Mouse (Mus musculus): ENCODE measurements around the gene Foxj3. TPM values are rescaled to one million over a fixed set of nuclear protein-coding genes. Genes with fewer than 3 reads are reported as not detected.

Gene Foxj3
- polyA plus RNA-seq, 1 experiment, result 27.2 TPM

DNA sequence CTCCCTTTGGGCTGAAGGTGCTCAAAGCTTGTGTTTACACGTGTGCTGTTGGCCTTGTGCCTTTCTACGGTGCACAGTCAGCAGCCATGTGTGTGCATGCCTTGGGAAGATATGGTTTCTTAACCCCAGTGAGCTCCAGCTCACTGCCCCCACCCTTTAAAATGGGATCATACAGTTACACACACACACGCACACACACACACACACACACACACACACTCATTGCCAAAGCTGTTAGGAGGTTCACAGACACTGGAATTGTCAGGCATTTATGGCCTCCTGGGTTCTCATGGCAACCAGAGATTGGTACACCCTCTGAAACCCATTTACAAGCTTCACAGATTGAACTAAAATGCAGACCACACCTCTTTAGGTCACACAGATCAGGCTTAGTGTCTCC is 97.1 kb downstream of the Foxj3 start:
- no peak overlapping the region for H3K4me3 ChIP-seq (ENCODE audit: control insufficient read depth, insufficient read depth, low read length)
- no peaks in the 10 kb centered on the region for H3K27me3 ChIP-seq (ENCODE audit: control insufficient read depth, insufficient read depth, low read length)
- TF ChIP-seq POLR2A (IDR thresholded peaks at IDR 0.05; ENCODE audit: control insufficient read depth, extremely low read depth, insufficient read depth, low read length, poor library complexity), result no peak
- no peak for TF ChIP-seq CTCF (IDR thresholded peaks at IDR 0.05; ENCODE audit: borderline replicate concordance, control insufficient read depth, extremely low read depth, insufficient read depth, low read length, poor library complexity)
- peaks cover 5% of the 10 kb centered on the region; the same call in 1 of the 2 replicates for H3K36me3 ChIP-seq (ENCODE audit: control insufficient read depth, insufficient read depth, low read length)
- no peaks in the 10 kb centered on the region for H3K4me1 ChIP-seq (replicated peaks; ENCODE audit: control insufficient read depth, insufficient read depth, low read length)
- WGBS, result 94% methylated on average over 3 of the region's 3 CpGs
- DNase-seq, result no peak
- no peak overlapping the region for H3K27ac ChIP-seq (ENCODE audit: control insufficient read depth, insufficient read depth, low read length)

- H3K36me3 ChIP-seq (ENCODE audit: control insufficient read depth, insufficient read depth, low read length), result no peaks in the 10 kb centered on the region; the same call in 1 of the 2 replicates
- TF ChIP-seq POLR2A (IDR thresholded peaks at IDR 0.05; ENCODE audit: control insufficient read depth, extremely low read depth, insufficient read depth, low read length, poor library complexity), result no peak
- no peak for TF ChIP-seq CTCF (IDR thresholded peaks at IDR 0.05; ENCODE audit: borderline replicate concordance, control insufficient read depth, extremely low read depth, insufficient read depth, low read length, poor library complexity)
- H3K27me3 ChIP-seq (ENCODE audit: control insufficient read depth, insufficient read depth, low read length), result no peaks in the 10 kb centered on the region
- H3K27ac ChIP-seq (ENCODE audit: control insufficient read depth, insufficient read depth, low read length), result no peak overlapping the region
- WGBS, result 84% methylated on average over 6 of the region's 6 CpGs
- no peak overlapping the region for H3K4me3 ChIP-seq (ENCODE audit: control insufficient read depth, insufficient read depth, low read length)
- no peak for DNase-seq
- H3K4me1 ChIP-seq (replicated peaks; ENCODE audit: control insufficient read depth, insufficient read depth, low read length), result no peaks in the 10 kb centered on the region
Measured at GRCm38 (mm10) chr4:119634908-119635660, 98.3 kb downstream of the Foxj3 start.

DNA sequence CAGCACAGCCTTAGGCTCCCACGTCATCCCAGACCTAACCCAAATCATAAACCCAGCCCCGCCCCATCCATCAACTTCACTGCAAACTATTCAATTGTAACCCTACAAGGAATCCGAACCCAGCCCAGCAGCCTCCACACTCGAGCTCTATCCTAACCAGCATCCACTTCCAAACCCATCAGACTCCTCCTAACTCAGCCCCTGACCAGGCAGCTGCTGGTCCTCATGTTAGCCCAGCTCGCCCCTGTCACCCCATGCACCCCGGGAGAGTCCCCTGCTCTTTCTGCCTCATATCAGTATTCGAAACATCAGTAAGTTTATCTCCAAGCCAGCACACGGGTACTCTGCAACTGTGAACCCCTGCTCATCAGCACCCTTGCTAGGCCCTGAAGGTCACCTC is 98.9 kb downstream of the Foxj3 start:
- Histone ChIP-seq H3K27me3 (ENCODE audit: control insufficient read depth, insufficient read depth, low read length) (no peaks in the 10 kb centered on the region), H3K36me3 (ENCODE audit: control insufficient read depth, insufficient read depth, low read length) (no peaks in the 10 kb centered on the region; the same call in 1 of the 2 replicates), H3K4me3 (ENCODE audit: control insufficient read depth, insufficient read depth, low read length) (no peak overlapping the region), H3K27ac (ENCODE audit: control insufficient read depth, insufficient read depth, low read length) (no peak overlapping the region), H3K4me1 (replicated peaks; ENCODE audit: control insufficient read depth, insufficient read depth, low read length) (no peaks in the 10 kb centered on the region)
- DNase-seq, result no peak
- no peak for TF ChIP-seq CTCF (IDR thresholded peaks at IDR 0.05; ENCODE audit: borderline replicate concordance, control insufficient read depth, extremely low read depth, insufficient read depth, low read length, poor library complexity)
- TF ChIP-seq POLR2A (IDR thresholded peaks at IDR 0.05; ENCODE audit: control insufficient read depth, extremely low read depth, insufficient read depth, low read length, poor library complexity), result no peak
- 93% methylated on average over 8 of the region's 8 CpGs for WGBS

DNA sequence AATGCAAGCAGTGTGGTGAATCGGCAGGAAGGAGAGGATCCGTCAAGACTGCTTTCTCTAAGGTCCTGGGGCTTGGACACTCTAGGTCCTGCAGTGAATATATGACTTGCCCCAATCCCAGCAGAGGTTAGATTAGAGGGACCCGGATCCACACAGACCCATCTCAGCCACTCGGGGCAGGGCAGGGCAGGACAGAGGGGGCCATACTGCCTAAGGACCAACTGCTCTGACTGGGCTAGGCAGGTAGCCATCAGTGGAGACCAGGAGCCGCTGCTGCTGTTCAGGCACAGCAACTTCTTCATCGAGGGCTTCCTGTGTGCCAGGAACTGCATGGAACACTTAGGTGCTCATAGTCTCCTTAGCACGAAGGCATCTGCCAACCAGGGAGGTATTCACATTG is 99.9 kb downstream of the Foxj3 start:
- H3K4me1 ChIP-seq (replicated peaks; ENCODE audit: control insufficient read depth, insufficient read depth, low read length), result no peaks in the 10 kb centered on the region
- no peaks in the 10 kb centered on the region for H3K27me3 ChIP-seq (ENCODE audit: control insufficient read depth, insufficient read depth, low read length)
- no peak overlapping the region for H3K4me3 ChIP-seq (ENCODE audit: control insufficient read depth, insufficient read depth, low read length)
- no peaks in the 10 kb centered on the region for H3K36me3 ChIP-seq (ENCODE audit: control insufficient read depth, insufficient read depth, low read length)
- 86% methylated on average over 7 of the region's 7 CpGs for WGBS
- no peak for DNase-seq
- TF ChIP-seq CTCF (IDR thresholded peaks at IDR 0.05; ENCODE audit: borderline replicate concordance, control insufficient read depth, extremely low read depth, insufficient read depth, low read length, poor library complexity) (no peak), POLR2A (IDR thresholded peaks at IDR 0.05; ENCODE audit: control insufficient read depth, extremely low read depth, insufficient read depth, low read length, poor library complexity) (no peak)
- no peak overlapping the region for H3K27ac ChIP-seq (ENCODE audit: control insufficient read depth, insufficient read depth, low read length)

- Histone ChIP-seq H3K4me1 (replicated peaks; ENCODE audit: control insufficient read depth, insufficient read depth, low read length) (no peaks in the 10 kb centered on the region), H3K4me3 (ENCODE audit: control insufficient read depth, insufficient read depth, low read length) (no peak within 1 kb of the TSS), H3K27me3 (ENCODE audit: control insufficient read depth, insufficient read depth, low read length) (no peaks in the 10 kb centered on the region), H3K27ac (ENCODE audit: control insufficient read depth, insufficient read depth, low read length) (no peak within 1 kb of the TSS), H3K36me3 (ENCODE audit: control insufficient read depth, insufficient read depth, low read length) (no peaks in the 10 kb centered on the region)
- WGBS, result 81% methylated on average over 4 of the region's 4 CpGs
- no peak for DNase-seq
- no peak for TF ChIP-seq POLR2A (IDR thresholded peaks at IDR 0.05; ENCODE audit: control insufficient read depth, extremely low read depth, insufficient read depth, low read length, poor library complexity)
- no peak for TF ChIP-seq CTCF (IDR thresholded peaks at IDR 0.05; ENCODE audit: borderline replicate concordance, control insufficient read depth, extremely low read depth, insufficient read depth, low read length, poor library complexity)
Measured at GRCm38 (mm10) chr4:119637176-119637845, 100.5 kb downstream of the Foxj3 start, which contains the start of gene Guca2a. Guca2a (plus strand) TSS chr4:119637704.

GRCm38 (mm10) chr4:119637946-119638345 is 101.1 kb downstream of the Foxj3 start:
- Histone ChIP-seq H3K4me1 (replicated peaks; ENCODE audit: control insufficient read depth, insufficient read depth, low read length) (no peaks in the 10 kb centered on the region), H3K27ac (ENCODE audit: control insufficient read depth, insufficient read depth, low read length) (no peak overlapping the region), H3K27me3 (ENCODE audit: control insufficient read depth, insufficient read depth, low read length) (no peaks in the 10 kb centered on the region), H3K36me3 (ENCODE audit: control insufficient read depth, insufficient read depth, low read length) (no peaks in the 10 kb centered on the region), H3K4me3 (ENCODE audit: control insufficient read depth, insufficient read depth, low read length) (no peak overlapping the region)
- WGBS, result 92% methylated on average over 6 of the region's 6 CpGs
- TF ChIP-seq CTCF (IDR thresholded peaks at IDR 0.05; ENCODE audit: borderline replicate concordance, control insufficient read depth, extremely low read depth, insufficient read depth, low read length, poor library complexity) (no peak), POLR2A (IDR thresholded peaks at IDR 0.05; ENCODE audit: control insufficient read depth, extremely low read depth, insufficient read depth, low read length, poor library complexity) (no peak)
- no peak for DNase-seq

All from thymus, adult 2 months (tissue).